Mouse (Mus musculus): ENCODE data around the gene Wfdc17.

GRCm38 (mm10) chr11:83743525-83743924, 39.7 kb downstream of the Wfdc17 start:
- TF ChIP-seq CTCF (IDR thresholded peaks at IDR 0.05; ENCODE audit: low read depth) (no peak), EP300 (IDR thresholded peaks at IDR 0.05; ENCODE audit: low read depth) (no peak)
